Mouse (Mus musculus): ENCODE measurements around the gene Taldo1.
A peak's percentile ranks its signal among the peaks of the same experiment; 100 is the strongest.
"Not testable (repeated sequence)": the region's sequence is repeated elsewhere in the genome, so short reads cannot be mapped to it uniquely, and the experiment has no call there.

Taldo1 gene

GRCm38 (mm10) chr7:141387807-141388486 lies 4.1 kb upstream of the Taldo1 start:
- no peak for DNase-seq (ENCODE audit: low spot score)

- DNase-seq (ENCODE audit: low spot score), result no peak
Measured at GRCm38 (mm10) chr7:141388487-141389109, 3.4 kb upstream of the Taldo1 start.

- DNase-seq (ENCODE audit: low spot score), result no peak
Measured at GRCm38 (mm10) chr7:141390326-141391259, 1.4 kb upstream of the Taldo1 start.

- DNase-seq (ENCODE audit: low spot score), result no peak
Measured at GRCm38 (mm10) chr7:141392552-141393222, 688 bp downstream of the Taldo1 start.

GRCm38 (mm10) chr7:141394158-141394557 lies 2.2 kb downstream of the Taldo1 start:
- no peak for DNase-seq (ENCODE audit: low spot score)

GRCm38 (mm10) chr7:141394771-141395170 lies 2.8 kb downstream of the Taldo1 start:
- peak; percentile 79 for DNase-seq (ENCODE audit: low spot score)

GRCm38 (mm10) chr7:141395348-141395747 lies 3.3 kb downstream of the Taldo1 start:
- DNase-seq (ENCODE audit: low spot score), result no peak

- peak; percentile 40 for DNase-seq (ENCODE audit: low spot score)
Measured at GRCm38 (mm10) chr7:141403305-141403704, 11.3 kb downstream of the Taldo1 start.

GRCm38 (mm10) chr7:141405466-141405865 lies 13.5 kb downstream of the Taldo1 start:
- no peak for DNase-seq (ENCODE audit: low spot score)

GRCm38 (mm10) chr7:141407670-141408069 lies 15.7 kb downstream of the Taldo1 start:
- DNase-seq (ENCODE audit: low spot score), result not testable (repeated sequence)

- peak; percentile 67 for DNase-seq (ENCODE audit: low spot score)
Measured at GRCm38 (mm10) chr7:141408833-141409232, 16.8 kb downstream of the Taldo1 start.

- DNase-seq (ENCODE audit: low spot score), result no peak
Measured at GRCm38 (mm10) chr7:141410631-141411030, 18.6 kb downstream of the Taldo1 start.

GRCm38 (mm10) chr7:141411667-141412066 lies 19.7 kb downstream of the Taldo1 start:
- no peak for DNase-seq (ENCODE audit: low spot score)

GRCm38 (mm10) chr7:141413331-141413730 lies 21.3 kb downstream of the Taldo1 start:
- DNase-seq (ENCODE audit: low spot score), result no peak

GRCm38 (mm10) chr7:141413809-141414584 lies 22.0 kb downstream of the Taldo1 start, which contains the start of gene Gatd1:
Gene Gatd1 (minus strand): TSS chr7:141414136.
- DNase-seq (ENCODE audit: low spot score), result peak; percentile 99

- no peak for DNase-seq (ENCODE audit: low spot score)
Measured at GRCm38 (mm10) chr7:141416144-141416841, 24.3 kb downstream of the Taldo1 start.

GRCm38 (mm10) chr7:141417731-141418681 lies 26.0 kb downstream of the Taldo1 start:
- DNase-seq (ENCODE audit: low spot score), result no peak

GRCm38 (mm10) chr7:141418970-141419369 lies 27.0 kb downstream of the Taldo1 start:
- no peak for DNase-seq (ENCODE audit: low spot score)

- DNase-seq (ENCODE audit: low spot score), result no peak
Measured at GRCm38 (mm10) chr7:141420030-141420702, 28.2 kb downstream of the Taldo1 start.

Measured in T-cell, adult 2 months (primary cell).